Mouse (Mus musculus) thymus, adult 2 months (tissue): ENCODE results near the gene Ubr3. TPM values are rescaled to one million over a fixed set of nuclear protein-coding genes. Genes with fewer than 3 reads are reported as not detected.

ENCODE experiments used
- DNase-seq: peaks from one replicate; pipeline ENCODE4 v3.0.0; 2021
- H3K27ac ChIP-seq: fragments of 200-500 bp; 2 replicates; pipeline ENCODE4 v1.5.1; 2012; ENCODE audit warnings: low read length, control low read depth; ENCODE audit not compliant: control insufficient read depth, insufficient read depth
- H3K27me3 ChIP-seq: fragments of 200-500 bp; 2 replicates; pipeline ENCODE4 v1.6.1; 2012; ENCODE audit warnings: mild to moderate bottlenecking, low read length, moderate library complexity, mixed read lengths; ENCODE audit not compliant: control insufficient read depth, insufficient read depth
- H3K36me3 ChIP-seq: fragments of 200-500 bp; 2 replicates; pipeline ENCODE4 v1.6.1; 2012; ENCODE audit warnings: mild to moderate bottlenecking, low read length, moderate library complexity; ENCODE audit not compliant: control insufficient read depth, insufficient read depth
- H3K4me1 ChIP-seq: fragments of 200-500 bp; replicated peaks from 2 replicates; pipeline ENCODE4 v1.6.1; 2012; ENCODE audit warnings: low read length; ENCODE audit not compliant: control insufficient read depth, insufficient read depth
- H3K4me3 ChIP-seq: fragments of 200-500 bp; 2 replicates; pipeline ENCODE4 v1.5.1; 2012; ENCODE audit warnings: mild to moderate bottlenecking, low read length, control low read depth, moderate library complexity; ENCODE audit not compliant: control insufficient read depth, insufficient read depth
- CTCF ChIP-seq: fragments of 200-500 bp; IDR thresholded peaks from 2 replicates; pipeline ENCODE4 v1.5.1; 2012; ENCODE audit warnings: mild to moderate bottlenecking, control low read depth, low read length, moderate library complexity, borderline replicate concordance; ENCODE audit not compliant: control insufficient read depth, poor library complexity, insufficient read depth; ENCODE audit errors: extremely low read depth
- POLR2A ChIP-seq: fragments of 200-500 bp; IDR thresholded peaks from 2 replicates; pipeline ENCODE4 v1.6.1; 2012; ENCODE audit warnings: mild to moderate bottlenecking, low read length, control low read depth, moderate library complexity; ENCODE audit not compliant: control insufficient read depth, poor library complexity, insufficient read depth; ENCODE audit errors: extremely low read depth
- WGBS: fragments of 180-500 bp; shearing (Covaris S2); methylation state at CpG from one replicate; pipeline ENCODE4 v1.1.7; 2018; 5-methylcytosine and 5-hydroxymethylcytosine counted together
- polyA plus RNA-seq: library from polyadenylated mRNA; depleted of rRNA; stranded (reverse); fragments of >200 nt; gene quantifications from 2 replicates; pipeline ENCODE4 v1.2.3, GENCODE M21; 2012

Ubr3 gene
- polyA plus RNA-seq, 1 experiment, result 13.7 TPM

- WGBS, result under 1% methylated on average over 13 of the region's 13 CpGs
- Histone ChIP-seq H3K4me1 (peaks cover 5% of the 10 kb centered on the region; the same call in 1 of the 2 replicates), H3K36me3 (peaks cover 16% of the 10 kb centered on the region), H3K4me3 (peak overlapping the region; percentile 88), H3K27me3 (no peaks in the 10 kb centered on the region), H3K27ac (no peak overlapping the region)
- TF ChIP-seq POLR2A, result no peak
- TF ChIP-seq CTCF, result no peak
- no peak for DNase-seq
Measured at GRCm38 (mm10) chr2:69862117-69862657, 34.9 kb upstream of the Ubr3 start.

- Histone ChIP-seq H3K36me3 (no peaks in the 10 kb centered on the region), H3K4me1 (no peaks in the 10 kb centered on the region; the same call in 1 of the 2 replicates), H3K27ac (no peak overlapping the region), H3K27me3 (no peaks in the 10 kb centered on the region), H3K4me3 (no peak overlapping the region)
- peak; percentile 18 for DNase-seq
- TF ChIP-seq POLR2A (no peak), CTCF (no peak)
- WGBS, result 56% methylated on average over 2 of the region's 2 CpGs
Measured at GRCm38 (mm10) chr2:69883990-69884391, 13.1 kb upstream of the Ubr3 start.

- 44% methylated on average over 6 of the region's 6 CpGs for WGBS
- H3K27ac ChIP-seq, result no peak overlapping the region
- TF ChIP-seq CTCF, result no peak
- no peak for TF ChIP-seq POLR2A
- DNase-seq, result no peak
- no peaks in the 10 kb centered on the region; the same call in 1 of the 2 replicates for H3K4me1 ChIP-seq
- H3K4me3 ChIP-seq, result no peak overlapping the region
- no peaks in the 10 kb centered on the region for H3K36me3 ChIP-seq
- no peaks in the 10 kb centered on the region for H3K27me3 ChIP-seq
Measured at GRCm38 (mm10) chr2:69884581-69884980, 12.5 kb upstream of the Ubr3 start.

- DNase-seq, result no peak
- no peak for TF ChIP-seq CTCF
- TF ChIP-seq POLR2A, result no peak
- Histone ChIP-seq H3K4me3 (peak overlapping the region; percentile 89), H3K27me3 (no peaks in the 10 kb centered on the region), H3K27ac (peak overlapping the region; percentile 52; the same call in 1 of the 2 replicates), H3K4me1 (no peaks in the 10 kb centered on the region; the same call in 1 of the 2 replicates), H3K36me3 (no peaks in the 10 kb centered on the region)
- 3% methylated on average over 12 of the region's 12 CpGs for WGBS
Measured at GRCm38 (mm10) chr2:69885050-69885449, 12.0 kb upstream of the Ubr3 start.

GRCm38 (mm10) chr2:69885451-69886305 lies 11.4 kb upstream of the Ubr3 start, which contains the start of gene Mettl5:
Gene Mettl5 (minus strand): TSS chr2:69885615.
- peak; percentile 70; the same call in 1 of the 2 replicates for TF ChIP-seq POLR2A
- 0 out of 2 replicates have a peak, but pooled peaks have one; percentile 65 for TF ChIP-seq CTCF
- peak within 1 kb of the TSS; percentile 52 for H3K27ac ChIP-seq
- no peaks in the 10 kb centered on the region for H3K36me3 ChIP-seq
- H3K4me1 ChIP-seq, result no peaks in the 10 kb centered on the region; the same call in 1 of the 2 replicates
- peak within 1 kb of the TSS; percentile 89 for H3K4me3 ChIP-seq
- 1% methylated on average over 45 of the region's 45 CpGs for WGBS
- DNase-seq, result peak; percentile 90
- no peaks in the 10 kb centered on the region for H3K27me3 ChIP-seq

- WGBS, result 92% methylated on average over 2 of the region's 2 CpGs
- H3K36me3 ChIP-seq, result no peaks in the 10 kb centered on the region
- TF ChIP-seq POLR2A (no peak), CTCF (no peak)
- H3K27me3 ChIP-seq, result no peaks in the 10 kb centered on the region
- no peak overlapping the region for H3K4me3 ChIP-seq
- no peak overlapping the region for H3K27ac ChIP-seq
- DNase-seq, result no peak
- no peaks in the 10 kb centered on the region; the same call in 1 of the 2 replicates for H3K4me1 ChIP-seq
Measured at GRCm38 (mm10) chr2:69888957-69889356, 8.1 kb upstream of the Ubr3 start.

GRCm38 (mm10) chr2:69890843-69891242 lies 6.2 kb upstream of the Ubr3 start:
- TF ChIP-seq POLR2A, result no peak
- no peak for TF ChIP-seq CTCF
- no peaks in the 10 kb centered on the region for H3K36me3 ChIP-seq
- H3K27ac ChIP-seq, result no peak overlapping the region
- no peak overlapping the region for H3K4me3 ChIP-seq
- H3K4me1 ChIP-seq, result no peaks in the 10 kb centered on the region
- no peaks in the 10 kb centered on the region for H3K27me3 ChIP-seq
- DNase-seq, result no peak
- 41% methylated on average over 7 of the region's 7 CpGs for WGBS
